Mouse (Mus musculus) bone marrow macrophage, adult 2 months (primary cell): ENCODE results near the gene Gla.

ENCODE experiments used
- CTCF ChIP-seq: IDR thresholded peaks from 2 replicates; pipeline ENCODE4 v1.5.1; 2012; ENCODE audit warnings: low read depth, mild to moderate bottlenecking, low read length, moderate library complexity
- POLR2A ChIP-seq: IDR thresholded peaks from 2 replicates; pipeline ENCODE4 v1.6.1; 2012; ENCODE audit warnings: mild to moderate bottlenecking, low read depth, low read length, borderline replicate concordance

DNA sequence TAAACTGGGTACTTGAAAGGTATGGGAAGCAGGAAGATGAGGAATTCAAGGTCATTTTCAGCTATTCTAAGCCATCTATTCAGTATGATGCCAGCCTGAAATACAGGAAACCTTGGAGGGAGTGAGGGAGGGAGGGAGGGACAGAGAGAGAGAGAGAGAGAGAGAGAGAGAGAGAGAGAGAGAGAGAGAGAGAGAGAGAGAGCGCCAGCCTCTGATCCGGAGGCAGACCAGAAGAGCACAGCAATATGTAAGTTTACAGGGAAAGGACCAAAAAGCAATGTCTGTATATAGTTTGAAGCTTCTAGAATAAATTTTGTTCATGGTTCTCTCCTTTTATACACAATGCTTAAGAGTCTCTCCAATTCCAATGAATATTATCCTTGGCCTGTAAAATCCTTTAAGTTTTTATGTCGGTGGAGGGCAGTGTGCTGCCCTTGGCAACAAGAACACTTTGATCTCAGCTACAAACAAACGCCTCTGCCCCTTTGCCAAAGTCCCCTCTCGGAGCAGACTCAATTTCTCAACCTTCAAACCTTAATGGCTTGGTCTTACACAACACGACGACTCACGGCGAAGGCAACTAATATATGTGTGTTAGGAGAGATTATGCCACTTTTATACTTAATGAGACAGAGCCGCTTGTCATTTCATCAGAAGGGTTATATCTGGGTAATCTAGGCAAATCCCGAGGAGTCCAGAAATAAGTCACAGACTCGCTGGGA is 60.4 kb downstream of the Gla start:
- TF ChIP-seq CTCF (no peak), POLR2A (no peak)
